Mouse (Mus musculus): ENCODE results near the gene Scgb2b7.
"Not testable (repeated sequence)": the region's sequence is repeated elsewhere in the genome, so short reads cannot be mapped to it uniquely, and the experiment has no call there.

Scgb2b7 gene

GRCm38 (mm10) chr7:31705657-31706056 lies at the start of gene Scgb2b7:
Gene Scgb2b7 (minus strand): TSS chr7:31705757.
- not testable (repeated sequence) for DNase-seq

GRCm38 (mm10) chr7:31712365-31712764 lies 6.8 kb upstream of the Scgb2b7 start, which contains the start of gene Scgb1b7:
Gene Scgb1b7 (plus strand): TSS chr7:31712665.
- DNase-seq: not testable (repeated sequence)
